Comparison of ENCODE assay signal across 14 mouse cellular contexts in the genomic region with DNA sequence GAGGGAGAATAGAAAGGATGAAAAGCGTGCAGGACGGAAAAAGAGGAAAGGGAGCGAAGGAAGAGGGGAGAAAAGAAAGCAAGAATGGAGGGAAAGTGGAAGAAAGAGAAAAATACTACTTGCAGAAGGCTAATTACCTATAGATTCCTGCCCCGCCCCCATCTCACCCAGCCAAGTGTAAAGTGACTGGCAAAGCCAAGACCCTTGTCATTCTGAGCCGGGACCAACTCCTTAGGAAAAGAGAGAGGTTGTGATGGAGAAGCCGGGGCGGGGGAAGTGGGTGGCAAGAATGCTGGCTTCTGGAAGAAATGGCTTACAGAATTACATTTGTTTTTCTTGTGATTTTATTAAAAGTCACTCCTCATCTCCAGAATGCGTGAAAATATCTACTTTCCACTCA. TPM values are rescaled to one million over a fixed set of nuclear protein-coding genes. Genes with fewer than 3 reads are reported as not detected.
A peak's percentile ranks its signal among the peaks of the same experiment; 100 is the strongest.
DNase-seq lines count a peak whose midpoint lies in the region; ATAC-seq lines count a peak whose summit lies in the region.
"Had no signal": no experiment of that assay in that cellular context is flagged by ENCODE, and none has a peak within 500 bp of the region (broad histone marks: within the 10 kb centered on the region; RNA-seq: fewer than 3 reads in every experiment).

No protein-coding gene starts in this region.

- H3K36me3 ChIP-seq in heart, embryonic 10.5 days = no peaks in the 10 kb centered on the region
- no peaks in the 10 kb centered on the region for H3K36me3 ChIP-seq in megakaryocyte, embryonic 14.5 days (replicated peaks; ENCODE audit: low read length)
- H3K36me3 ChIP-seq in hindbrain, embryonic 13.5 days = no peaks in the 10 kb centered on the region
- H3K36me3 ChIP-seq: liver, embryonic 13.5 days had no signal

- H3K9ac ChIP-seq in hindbrain, embryonic 13.5 days = no peak overlapping the region

- DNase-seq in heart, embryonic 10.5 days (ENCODE audit: low spot score) = no peak
- DNase-seq in heart, postnatal 36 days = no peak
- peak; percentile 44 for DNase-seq in retina, embryonic 14.5 days (ENCODE audit: low spot score)
- DNase-seq in thymus, postnatal 0 days (ENCODE audit: low spot score) = no peak
- DNase-seq in MN1 (ENCODE audit: low spot score) = no peak
- DNase-seq: cerebellum, adult 9-11 months; liver, embryonic 13.5 days had no signal

- H3K4me2 ChIP-seq in hindbrain, embryonic 13.5 days = 0 out of 2 replicates have a peak overlapping the region, but pooled peaks have one; percentile 6

- intact Hi-C loops in heart, postnatal 36 days (cut with DNase I) = loop anchor here (5.0 to 10.0 kb wide), 2 partner anchors 307 to 485 kb away; no protein-coding TSS in a partner anchor

- peaks cover 97% of the 10 kb centered on the region for H3K27me3 ChIP-seq in heart, embryonic 10.5 days (ENCODE audit: insufficient read depth, poor library complexity, severe bottlenecking)
- H3K27me3 ChIP-seq in megakaryocyte, embryonic 14.5 days (replicated peaks) = peaks cover 98% of the 10 kb centered on the region
- peaks cover 96% of the 10 kb centered on the region for H3K27me3 ChIP-seq in hindbrain, embryonic 13.5 days

- H3K4me3 ChIP-seq in heart, embryonic 10.5 days = peak overlapping the region; percentile 61
- peak overlapping the region; percentile 79 for H3K4me3 ChIP-seq in megakaryocyte, embryonic 14.5 days (replicated peaks)
- no peak overlapping the region for H3K4me3 ChIP-seq in hindbrain, embryonic 13.5 days

- no peaks in the 10 kb centered on the region for H3K9me3 ChIP-seq in heart, embryonic 10.5 days
- H3K9me3 ChIP-seq in megakaryocyte, embryonic 14.5 days = no peaks in the 10 kb centered on the region
- no peaks in the 10 kb centered on the region for H3K9me3 ChIP-seq in hindbrain, embryonic 13.5 days
- H3K9me3 ChIP-seq: liver, embryonic 13.5 days had no signal

- no peak overlapping the region for H3K27ac ChIP-seq in heart, embryonic 10.5 days
- no peak overlapping the region for H3K27ac ChIP-seq in hindbrain, embryonic 13.5 days
- H3K27ac ChIP-seq: liver, embryonic 13.5 days had no signal

- H3K4me1 ChIP-seq in heart, embryonic 10.5 days = peaks cover 17% of the 10 kb centered on the region
- peaks cover 29% of the 10 kb centered on the region for H3K4me1 ChIP-seq in megakaryocyte, embryonic 14.5 days
- H3K4me1 ChIP-seq in hindbrain, embryonic 13.5 days (replicated peaks) = peaks cover 14% of the 10 kb centered on the region

- under 1% methylated on average over 8 of the region's 8 CpGs for WGBS in heart, embryonic 10.5 days
- 2% methylated on average over 8 of the region's 8 CpGs for WGBS in hindbrain, embryonic 13.5 days

- no peak for ATAC-seq in megakaryocyte, adult 5-6 weeks (ENCODE audit: poor library complexity, severe bottlenecking)
- ATAC-seq in hindbrain, embryonic 13.5 days (ENCODE audit: low FRiP score) = no peak

RNA-seq across cellular contexts. Expression of a gene that starts 5.9 kb away (rescaled TPM):
- polyA plus RNA-seq in heart, embryonic 10.5 days (2016; fragmentation: Nextera tagmentation; extraction: Ambion mirVana) = not detected in 2 replicates
- total RNA-seq in heart, postnatal 36 days (2021) = not detected
- polyA plus RNA-seq in megakaryocyte, embryonic 14.5 days (2012; ENCODE audit: insufficient read depth, low replicate concordance) = not detected in 2 replicates
- not detected in 2 replicates for total RNA-seq in megakaryocyte, adult 5-6 weeks (2015)
- not detected in 2 replicates for total RNA-seq in megakaryocyte, adult 5-6 weeks (2017)
- polyA plus RNA-seq in hindbrain, embryonic 13.5 days (2015; fragmentation: Nextera tagmentation; extraction: Ambion mirVana) = 10.0 and 14.1 TPM in 2 replicates
- polyA plus RNA-seq in thymus, postnatal 0 days (2015; fragmentation: Nextera tagmentation; extraction: Ambion mirVana) = not detected in 2 replicates
- total RNA-seq: adrenal gland, postnatal 4 days; layer of hippocampus, adult 18-20 months had no signal
- polyA plus RNA-seq: heart, embryonic 16.5 days; liver, embryonic 13.5 days; stomach, embryonic 16.5 days had no signal

Comparison
In these comparisons a context has a peak if more than half of its experiments do, and no peak if none do; other contexts are left out.
1. RNA of a gene that starts 5.9 kb away (polyA plus RNA-seq): 10.0 to 14.1 TPM in hindbrain, embryonic 13.5 days; not detected in heart, embryonic 10.5 days, not detected in megakaryocyte, embryonic 14.5 days and not detected in thymus, postnatal 0 days; every median in the first group is over 10 times any median in the second.